Mouse (Mus musculus) gastrocnemius, adult 8-10 months (tissue): ENCODE results near the gene Kat2b. TPM values are rescaled to one million over a fixed set of nuclear protein-coding genes. Genes with fewer than 3 reads are reported as not detected.
"Not testable (repeated sequence)": the region's sequence is repeated elsewhere in the genome, so short reads cannot be mapped to it uniquely, and the experiment has no call there.

Source experiments
- DNase-seq, 2 experiments: peaks; one replicate each; pipeline ENCODE4 v3.0.0; 2022; ENCODE audit warnings: low spot score in 2 of 2
- total RNA-seq, 4 experiments: library from RNA; stranded (reverse); gene quantifications; 2 replicates each; pipeline ENCODE4 v1.2.4; 2022

Gene Kat2b
- total RNA-seq, 4 experiments from 2014 or later = 57.6 to 76.6 (median 67.2) TPM

- no peak for DNase-seq
These were observed 30.5 kb downstream of the Kat2b start for GRCm38 (mm10) chr17:53596941-53597790.

GRCm38 (mm10) chr17:53598571-53598970 is 31.9 kb downstream of the Kat2b start:
- no peak for DNase-seq

- DNase-seq = not testable (repeated sequence)
These were observed 36.6 kb downstream of the Kat2b start for GRCm38 (mm10) chr17:53603236-53603635.

GRCm38 (mm10) chr17:53606082-53606481 is 39.4 kb downstream of the Kat2b start:
- DNase-seq = not testable (repeated sequence)

- DNase-seq = not testable (repeated sequence)
These were observed 42.3 kb downstream of the Kat2b start for GRCm38 (mm10) chr17:53608924-53609323.

GRCm38 (mm10) chr17:53617295-53617957 is 50.8 kb downstream of the Kat2b start:
- DNase-seq = no peak

- no peak for DNase-seq
These were observed 51.7 kb downstream of the Kat2b start for GRCm38 (mm10) chr17:53618369-53618768.

- no peak for DNase-seq
These were observed 52.7 kb downstream of the Kat2b start for GRCm38 (mm10) chr17:53619391-53619790.

- DNase-seq = no peak
These were observed 54.0 kb downstream of the Kat2b start for GRCm38 (mm10) chr17:53620611-53621010.

GRCm38 (mm10) chr17:53622125-53622524 is 55.5 kb downstream of the Kat2b start:
- DNase-seq = no peak

GRCm38 (mm10) chr17:53623762-53624161 is 57.1 kb downstream of the Kat2b start:
- no peak for DNase-seq

- no peak for DNase-seq
These were observed 59.5 kb downstream of the Kat2b start for GRCm38 (mm10) chr17:53626160-53626559.

GRCm38 (mm10) chr17:53627497-53627896 is 60.8 kb downstream of the Kat2b start:
- peak in 1 of 2 experiments; percentile 3 for DNase-seq

GRCm38 (mm10) chr17:53628131-53628530 is 61.5 kb downstream of the Kat2b start:
- DNase-seq = no peak

- no peak for DNase-seq
These were observed 64.7 kb downstream of the Kat2b start for GRCm38 (mm10) chr17:53631344-53631743.

GRCm38 (mm10) chr17:53643360-53643759 is 76.7 kb downstream of the Kat2b start:
- DNase-seq = no peak

GRCm38 (mm10) chr17:53650251-53650661 is 83.6 kb downstream of the Kat2b start:
- peak; percentile 9 to 10 for DNase-seq

GRCm38 (mm10) chr17:53654596-53654995 is 87.9 kb downstream of the Kat2b start:
- DNase-seq = no peak

- DNase-seq = no peak
These were observed 88.4 kb downstream of the Kat2b start for GRCm38 (mm10) chr17:53655081-53655480.

GRCm38 (mm10) chr17:53655959-53656358 is 89.3 kb downstream of the Kat2b start:
- DNase-seq = no peak

- DNase-seq = no peak
These were observed 89.8 kb downstream of the Kat2b start for GRCm38 (mm10) chr17:53656369-53656860.

- not testable (repeated sequence) for DNase-seq
These were observed 90.7 kb downstream of the Kat2b start for GRCm38 (mm10) chr17:53657391-53657790.
